Mouse (Mus musculus) heart, postnatal 36 days (tissue): ENCODE results near the gene Sp4. TPM values are rescaled to one million over a fixed set of nuclear protein-coding genes. Genes with fewer than 3 reads are reported as not detected.

Source experiments
- DNase-seq, 2 experiments: peaks; one replicate each; pipeline ENCODE4 v3.0.0; 2021 to 2022
- intact Hi-C: fragments of 180-260 bp; cut with DNase I; formaldehyde crosslinking; loops from one replicate; pipeline ENCODE4 v1.15.1; 2025
- total RNA-seq, 2 experiments: library from RNA; stranded (reverse); gene quantifications; 2 replicates each; pipeline ENCODE4 v1.2.3; 2021

Sp4 gene
- total RNA-seq, 2 experiments from 2014 or later = 8.1 to 13.6 TPM

GRCm38 (mm10) chr12:118281961-118282360 is 19.3 kb downstream of the Sp4 start:
- no peak for DNase-seq
- intact Hi-C loops = no loop called here

- DNase-seq = no peak
- intact Hi-C loops = no loop called here
Observed at GRCm38 (mm10) chr12:118276385-118276784, 24.9 kb downstream of the Sp4 start.

- DNase-seq = no peak
- intact Hi-C loops = no loop called here
Observed at GRCm38 (mm10) chr12:118264905-118265304, 36.3 kb downstream of the Sp4 start.

GRCm38 (mm10) chr12:118263878-118264277 is 37.4 kb downstream of the Sp4 start:
- intact Hi-C loops = no loop called here
- no peak for DNase-seq

- intact Hi-C loops = loop anchor here (10.0 kb wide), 1 partner anchor 189 kb away; no protein-coding TSS in a partner anchor
- no peak for DNase-seq
Observed at GRCm38 (mm10) chr12:118255292-118255782, 45.9 kb downstream of the Sp4 start.

GRCm38 (mm10) chr12:118221182-118221581 is 80.1 kb downstream of the Sp4 start:
- intact Hi-C loops = no loop called here

GRCm38 (mm10) chr12:118220062-118220461 is 81.2 kb downstream of the Sp4 start:
- no peak for DNase-seq
- intact Hi-C loops = no loop called here

More at GRCm38 (mm10) chr12:118221182-118221581, 80.1 kb downstream of the Sp4 start:
- no peak for DNase-seq

GRCm38 (mm10) chr12:118212163-118212562 is 89.1 kb downstream of the Sp4 start:
- intact Hi-C loops = no loop called here

GRCm38 (mm10) chr12:118198386-118199093 is 102.7 kb downstream of the Sp4 start, which contains the start of gene Dnah11:
TSS of gene Dnah11 (minus strand) at chr12:118199043.
- intact Hi-C loops = loop anchor here (10.0 kb wide), 1 partner anchor 636 kb away; no protein-coding TSS in a partner anchor
- DNase-seq = peak; percentile 48 to 62

More at GRCm38 (mm10) chr12:118212163-118212562, 89.1 kb downstream of the Sp4 start:
- DNase-seq = no peak

GRCm38 (mm10) chr12:118196583-118196982 is 104.7 kb downstream of the Sp4 start:
- DNase-seq = no peak
- intact Hi-C loops = loop anchor here (10.0 kb wide), 1 partner anchor 638 kb away; no protein-coding TSS in a partner anchor

- DNase-seq = no peak
- intact Hi-C loops = no loop called here
Observed at GRCm38 (mm10) chr12:118189535-118189934, 111.7 kb downstream of the Sp4 start.

DNA sequence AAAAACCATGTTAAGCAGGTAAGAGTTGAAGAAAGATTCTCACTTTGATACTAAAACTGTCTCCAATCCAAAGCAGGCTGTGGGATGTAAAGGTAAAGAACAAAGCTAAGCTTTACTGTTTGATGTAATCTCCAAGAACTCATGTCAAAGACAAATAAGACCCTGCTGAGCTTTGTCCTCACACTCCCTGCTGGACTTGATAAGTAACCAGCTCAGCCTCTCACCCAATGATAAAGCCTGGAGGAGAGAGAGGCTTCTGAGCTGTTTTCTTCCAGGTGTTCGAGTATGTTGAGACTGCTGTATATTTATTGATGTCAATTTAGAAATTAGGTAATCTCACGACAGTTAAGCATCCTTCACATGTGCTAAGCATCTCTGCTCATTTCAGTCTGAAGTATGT is 113.6 kb downstream of the Sp4 start:
- DNase-seq = no peak
- intact Hi-C loops = no loop called here

DNA sequence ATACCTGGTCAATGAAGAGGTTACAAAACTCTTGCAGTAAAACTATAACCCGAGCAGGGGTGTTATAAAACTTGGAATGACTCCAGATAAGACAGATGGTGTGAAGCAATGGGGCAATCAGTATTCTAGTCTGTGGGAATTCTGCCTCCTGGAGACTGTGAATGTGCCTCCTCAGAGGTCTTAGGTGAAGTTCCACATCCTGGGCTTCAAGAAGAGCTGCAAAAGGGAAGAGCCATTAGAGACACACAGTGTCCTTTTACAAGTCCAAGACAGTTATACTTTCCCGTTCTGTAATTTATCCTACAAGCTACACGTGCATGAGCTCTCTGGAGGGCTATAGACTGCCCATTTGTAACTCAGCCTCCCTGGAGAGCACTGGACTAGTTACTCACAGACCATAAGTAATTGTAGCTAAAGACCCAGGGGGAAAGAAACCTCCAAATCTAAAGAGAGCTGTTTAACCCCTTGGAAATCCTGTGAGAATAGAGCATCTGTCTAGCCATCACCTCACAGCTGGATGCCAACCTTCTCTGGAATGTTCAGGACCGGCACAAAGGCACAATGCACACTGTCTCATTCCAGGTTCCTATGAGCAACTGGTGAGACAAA is 114.3 kb downstream of the Sp4 start:
- intact Hi-C loops = no loop called here

GRCm38 (mm10) chr12:118186120-118186880 is 114.9 kb downstream of the Sp4 start:
- DNase-seq = no peak
- intact Hi-C loops = no loop called here

More for the DNA sequence above, 114.3 kb downstream of the Sp4 start:
- DNase-seq = peak in 1 of 2 experiments; percentile 2

Other genes with a start within 250 kb of the Sp4 start
- gene Dnah11, start 102.4 kb downstream of the Sp4 start, total RNA-seq = not detected